Mouse (Mus musculus) olfactory bulb, adult 2 months (tissue): ENCODE results near the gene Kcnmb4.

Experiments used
- CTCF ChIP-seq: fragments of 200-500 bp; IDR thresholded peaks from 2 replicates; pipeline ENCODE4 v1.5.1; 2012; ENCODE audit warnings: low read depth, mild to moderate bottlenecking, low read length, moderate library complexity; ENCODE audit not compliant: insufficient read depth
- POLR2A ChIP-seq: fragments of 200-500 bp; IDR thresholded peaks from 2 replicates; pipeline ENCODE4 v1.6.1; 2012; ENCODE audit warnings: mild to moderate bottlenecking, low read depth, low read length, moderate library complexity; ENCODE audit not compliant: insufficient read depth

DNA sequence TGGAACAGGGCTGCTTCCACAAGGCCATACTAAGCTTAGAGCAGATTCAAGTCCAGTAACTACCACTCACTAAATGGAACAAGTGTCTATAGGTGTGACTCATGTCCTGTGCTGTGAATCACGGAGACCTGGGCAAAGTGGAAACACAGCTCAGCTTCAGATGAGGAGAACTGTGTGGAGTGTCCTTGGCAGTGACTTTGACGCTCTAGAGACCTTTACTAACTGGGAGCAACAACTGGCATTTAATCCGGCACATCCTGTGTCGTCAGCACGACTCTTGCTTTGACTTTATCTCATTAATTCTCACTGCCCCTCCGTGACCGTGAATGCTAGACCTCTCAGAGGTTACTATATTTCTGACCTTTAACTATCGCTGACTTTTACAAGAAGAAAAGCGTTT lies 62.9 kb downstream of the Kcnmb4 start:
- TF ChIP-seq POLR2A (no peak), CTCF (no peak)
